Comparison of ENCODE assay signal across 14 mouse cellular contexts in the genomic region with DNA sequence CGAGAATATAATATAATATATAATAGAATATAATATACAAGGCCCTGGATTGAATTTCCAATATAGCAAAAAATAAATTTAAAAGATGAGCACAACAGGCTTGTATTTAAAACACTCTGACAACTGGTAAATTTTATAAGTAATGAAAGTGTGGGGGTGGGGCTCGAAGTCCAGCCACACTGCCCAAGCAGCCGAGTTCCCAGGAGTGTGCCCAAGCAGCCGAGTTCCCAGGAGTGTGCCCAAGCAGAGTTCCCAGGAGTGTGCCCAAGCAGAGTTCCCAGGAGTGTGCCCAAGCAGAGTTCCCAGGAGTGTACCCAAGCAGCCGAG. TPM values are rescaled to one million over a fixed set of nuclear protein-coding genes. Genes with fewer than 3 reads are reported as not detected.
DNase-seq lines count a peak whose midpoint lies in the region; ATAC-seq and TF ChIP-seq lines count a peak whose summit lies in the region.
"Had no signal": no experiment of that assay in that cellular context is flagged by ENCODE, and none has a peak within 500 bp of the region (broad histone marks: within the 10 kb centered on the region; RNA-seq: fewer than 3 reads in every experiment).

No protein-coding gene starts in this region.

- H3K4me2 ChIP-seq in neural tube, embryonic 13.5 days: no peak overlapping the region
- H3K4me2 ChIP-seq in neural tube, embryonic 15.5 days: no peak overlapping the region
- H3K4me2 ChIP-seq in stomach, embryonic 16.5 days (ENCODE audit: low read depth, low read length): no peak overlapping the region

- peaks cover 4% of the 10 kb centered on the region; the same call in 1 of the 2 replicates for H3K36me3 ChIP-seq in kidney, adult 2 months (ENCODE audit: control insufficient read depth, insufficient read depth, low read length)
- no peaks in the 10 kb centered on the region for H3K36me3 ChIP-seq in neural tube, embryonic 13.5 days
- no peaks in the 10 kb centered on the region for H3K36me3 ChIP-seq in neural tube, embryonic 15.5 days
- no peaks in the 10 kb centered on the region for H3K36me3 ChIP-seq in stomach, embryonic 16.5 days (ENCODE audit: control insufficient read depth, insufficient read depth, low read length)
- no peaks in the 10 kb centered on the region for H3K36me3 ChIP-seq in midbrain, embryonic 10.5 days

- no peak for ATAC-seq in neural tube, embryonic 13.5 days (ENCODE audit: low read depth)
- no peak for ATAC-seq in neural tube, embryonic 15.5 days (ENCODE audit: low FRiP score)
- no peak for ATAC-seq in stomach, embryonic 16.5 days (ENCODE audit: insufficient read depth, low FRiP score)

- H3K4me1 ChIP-seq in kidney, adult 2 months (ENCODE audit: control insufficient read depth, insufficient read depth, low read length): peaks cover 38% of the 10 kb centered on the region
- H3K4me1 ChIP-seq in neural tube, embryonic 13.5 days (replicated peaks): peaks cover 44% of the 10 kb centered on the region
- peaks cover 41% of the 10 kb centered on the region for H3K4me1 ChIP-seq in neural tube, embryonic 15.5 days
- H3K4me1 ChIP-seq in stomach, embryonic 16.5 days (ENCODE audit: control insufficient read depth, insufficient read depth, low read length): peaks cover 29% of the 10 kb centered on the region
- H3K4me1 ChIP-seq in midbrain, embryonic 10.5 days: peaks cover 47% of the 10 kb centered on the region

- TF ChIP-seq CTCF in gastrocnemius, adult 2 months (IDR thresholded peaks at IDR 0.05): no peak
- no peak for TF ChIP-seq CTCF in kidney, adult 2 months (conservative IDR thresholded peaks at IDR 0.05; ENCODE audit: insufficient read depth, insufficient read length, low read depth, low read length)

- no peaks in the 10 kb centered on the region for H3K27me3 ChIP-seq in kidney, adult 2 months (replicated peaks; ENCODE audit: control insufficient read depth, insufficient read depth, low read length)
- no peaks in the 10 kb centered on the region for H3K27me3 ChIP-seq in neural tube, embryonic 13.5 days
- H3K27me3 ChIP-seq in neural tube, embryonic 15.5 days (replicated peaks): no peaks in the 10 kb centered on the region
- no peaks in the 10 kb centered on the region for H3K27me3 ChIP-seq in stomach, embryonic 16.5 days (ENCODE audit: control insufficient read depth, insufficient read depth, low read length)
- peaks cover 7% of the 10 kb centered on the region; the same call in 1 of the 2 replicates for H3K27me3 ChIP-seq in midbrain, embryonic 10.5 days (ENCODE audit: low read depth, poor library complexity, severe bottlenecking)

- H3K9ac ChIP-seq in neural tube, embryonic 13.5 days: no peak overlapping the region
- no peak overlapping the region for H3K9ac ChIP-seq in neural tube, embryonic 15.5 days (replicated peaks)
- H3K9ac ChIP-seq in stomach, embryonic 16.5 days (ENCODE audit: low read length): no peak overlapping the region
- H3K9ac ChIP-seq: liver, embryonic 14.5 days had no signal

- intact Hi-C loops in gastrocnemius, adult 2 months (cut with DNase I): no loop called here

- H3K27ac ChIP-seq in gastrocnemius, adult 2 months: peak overlapping the region; percentile 98
- H3K27ac ChIP-seq in kidney, adult 2 months (ENCODE audit: insufficient read depth, low read depth, low read length): peak overlapping the region; percentile 26; the same call in 1 of the 2 replicates
- H3K27ac ChIP-seq in neural tube, embryonic 13.5 days (replicated peaks): peak overlapping the region; percentile 59; the same call in 1 of the 2 replicates
- no peak overlapping the region for H3K27ac ChIP-seq in neural tube, embryonic 15.5 days (replicated peaks)
- peak overlapping the region; percentile 63; the same call in 1 of the 2 replicates for H3K27ac ChIP-seq in stomach, embryonic 16.5 days (ENCODE audit: low read length)
- H3K27ac ChIP-seq in midbrain, embryonic 10.5 days (replicated peaks): no peak overlapping the region
- H3K27ac ChIP-seq: liver, embryonic 14.5 days had no signal

- no peak overlapping the region for H3K4me3 ChIP-seq in gastrocnemius, adult 2 months
- H3K4me3 ChIP-seq in kidney, adult 2 months (ENCODE audit: insufficient read depth, low read depth, low read length): no peak overlapping the region
- H3K4me3 ChIP-seq in neural tube, embryonic 13.5 days: no peak overlapping the region
- H3K4me3 ChIP-seq in neural tube, embryonic 15.5 days (replicated peaks): no peak overlapping the region
- H3K4me3 ChIP-seq in stomach, embryonic 16.5 days (replicated peaks; ENCODE audit: low read length): no peak overlapping the region
- no peak overlapping the region for H3K4me3 ChIP-seq in midbrain, embryonic 10.5 days
- H3K4me3 ChIP-seq: erythroblast, embryonic 14.5 days had no signal

- no peaks in the 10 kb centered on the region for H3K9me3 ChIP-seq in neural tube, embryonic 13.5 days
- no peaks in the 10 kb centered on the region for H3K9me3 ChIP-seq in neural tube, embryonic 15.5 days (replicated peaks)
- no peaks in the 10 kb centered on the region for H3K9me3 ChIP-seq in stomach, embryonic 16.5 days (replicated peaks; ENCODE audit: control insufficient read depth, low read length)
- H3K9me3 ChIP-seq in midbrain, embryonic 10.5 days (replicated peaks): no peaks in the 10 kb centered on the region

- TF ChIP-seq POLR2A in kidney, adult 2 months (IDR thresholded peaks at IDR 0.05; ENCODE audit: low read depth, low read length): no peak

- WGBS in kidney, adult 2 months: 40% methylated on average over 5 of the region's 5 CpGs
- WGBS in neural tube, embryonic 13.5 days: 75% methylated on average over 5 of the region's 5 CpGs
- WGBS in neural tube, embryonic 15.5 days: 71% methylated on average over 5 of the region's 5 CpGs
- 73% methylated on average over 5 of the region's 5 CpGs for WGBS in stomach, embryonic 16.5 days
- WGBS in midbrain, embryonic 10.5 days: 81% methylated on average over 5 of the region's 5 CpGs

- DNase-seq in gastrocnemius, adult 2 months: no peak
- no peak for DNase-seq in gastrocnemius, postnatal 25 days
- no peak for DNase-seq in kidney, adult 2 months
- no peak for DNase-seq in kidney, postnatal 10 days
- no peak for DNase-seq in midbrain, embryonic 10.5 days (ENCODE audit: low spot score)
- DNase-seq: adrenal gland, postnatal 10 days; kidney, adult 11 months; right cerebral cortex, postnatal 14 days; thymus, postnatal 4 days had no signal

RNA-seq across cellular contexts. Expression of gene Scyl1, which starts 50.6 kb away (rescaled TPM):
- total RNA-seq in gastrocnemius, adult 2 months (2021): 10 to 100 TPM; 71.2 to 78.6 TPM
- total RNA-seq in gastrocnemius, postnatal 25 days (2021): 10 to 100 TPM; 62.2 to 62.8 TPM
- polyA plus RNA-seq in kidney, adult 2 months (2012; rRNA removed): 107 and 134 TPM in 2 replicates
- 66.7 and 69.8 TPM in 2 replicates for polyA plus RNA-seq in neural tube, embryonic 13.5 days (2015; fragmentation: Nextera tagmentation; extraction: Ambion mirVana)
- polyA plus RNA-seq in neural tube, embryonic 15.5 days (2015; fragmentation: Nextera tagmentation; extraction: Ambion mirVana): 81.6 and 83.1 TPM in 2 replicates
- 66.3 and 67.8 TPM in 2 replicates for polyA plus RNA-seq in stomach, embryonic 16.5 days (2015; fragmentation: Nextera tagmentation; extraction: Ambion mirVana)
- 68.3 and 71.3 TPM in 2 replicates for polyA plus RNA-seq in midbrain, embryonic 10.5 days (2016; fragmentation: Nextera tagmentation; extraction: Ambion mirVana)

RNA-seq across cellular contexts. Expression of gene Frmd8, which starts 53.3 kb away (rescaled TPM):
- 1 to 10 TPM; 3.4 to 4.0 TPM for total RNA-seq in gastrocnemius, adult 2 months (2021)
- total RNA-seq in gastrocnemius, postnatal 25 days (2021): 1 to 10 TPM; 3.7 to 6.4 TPM
- 18.5 and 23.1 TPM in 2 replicates for polyA plus RNA-seq in kidney, adult 2 months (2012; rRNA removed)
- polyA plus RNA-seq in neural tube, embryonic 13.5 days (2015; fragmentation: Nextera tagmentation; extraction: Ambion mirVana): 21.1 and 23.3 TPM in 2 replicates
- polyA plus RNA-seq in neural tube, embryonic 15.5 days (2015; fragmentation: Nextera tagmentation; extraction: Ambion mirVana): 13.8 and 23.4 TPM in 2 replicates
- 27.4 and 29.5 TPM in 2 replicates for polyA plus RNA-seq in stomach, embryonic 16.5 days (2015; fragmentation: Nextera tagmentation; extraction: Ambion mirVana)
- polyA plus RNA-seq in midbrain, embryonic 10.5 days (2016; fragmentation: Nextera tagmentation; extraction: Ambion mirVana): 33.8 and 34.9 TPM in 2 replicates

RNA-seq across cellular contexts. Expression of gene Slc25a45, which starts 55.8 kb away (rescaled TPM):
- under 1 TPM; 0.79 to 0.84 TPM for total RNA-seq in gastrocnemius, adult 2 months (2021)
- 1 to 10 TPM in 1 of 2 experiments, under 1 TPM in 1; 0.59 to 1.3 TPM for total RNA-seq in gastrocnemius, postnatal 25 days (2021)
- polyA plus RNA-seq in kidney, adult 2 months (2012; rRNA removed): 52.7 and 63.4 TPM in 2 replicates
- 1.6 and 2.3 TPM in 2 replicates for polyA plus RNA-seq in neural tube, embryonic 13.5 days (2015; fragmentation: Nextera tagmentation; extraction: Ambion mirVana)
- polyA plus RNA-seq in neural tube, embryonic 15.5 days (2015; fragmentation: Nextera tagmentation; extraction: Ambion mirVana): 2.0 and 3.9 TPM in 2 replicates
- 5.1 and 5.5 TPM in 2 replicates for polyA plus RNA-seq in stomach, embryonic 16.5 days (2015; fragmentation: Nextera tagmentation; extraction: Ambion mirVana)
- 2.3 and 2.6 TPM in 2 replicates for polyA plus RNA-seq in midbrain, embryonic 10.5 days (2016; fragmentation: Nextera tagmentation; extraction: Ambion mirVana)
- polyA plus RNA-seq: erythroblast, embryonic 14.5 days had no signal

Comparison
In these comparisons a context has a peak if more than half of its experiments do, and no peak if none do; other contexts are left out.
1. H3K27ac ChIP-seq: peak in gastrocnemius, adult 2 months (single experiment), kidney, adult 2 months (single experiment), neural tube, embryonic 13.5 days (single experiment) and stomach, embryonic 16.5 days (single experiment); none in neural tube, embryonic 15.5 days (single experiment) and midbrain, embryonic 10.5 days (single experiment).